Mouse (Mus musculus) liver, embryonic 14.5 days (tissue): ENCODE results near the gene Kif1bp. TPM values are rescaled to one million over a fixed set of nuclear protein-coding genes. Genes with fewer than 3 reads are reported as not detected.

ENCODE experiments used
- ATAC-seq: fragments of 200-750 bp; cut with Nextera tagmentation; 2 replicates; pipeline ENCODE4 v1.8.0; 2017; ENCODE audit warnings: moderate number of reproducible peaks, mild to moderate bottlenecking, moderate library complexity; ENCODE audit not compliant: insufficient read depth
- DNase-seq, 3 experiments: peaks; one replicate each; pipeline ENCODE4 v3.0.0-alpha.2; 2012 to 2013; ENCODE audit warnings: low read depth in 3 of 3, low spot score in 3 of 3
- H3K27ac ChIP-seq: fragments of 300-500 bp; sonication (generic); 2 replicates; pipeline ENCODE4 v1.5.1; 2014; ENCODE audit warnings: moderate library complexity, mild to moderate bottlenecking, control low read depth, inconsistent platforms
- H3K27me3 ChIP-seq: fragments of 300-500 bp; sonication (generic); 2 replicates; pipeline ENCODE4 v1.6.1; 2014; ENCODE audit warnings: mild to moderate bottlenecking, low read length, moderate library complexity; ENCODE audit not compliant: control insufficient read depth, insufficient read depth
- H3K36me3 ChIP-seq: fragments of 300-500 bp; sonication (generic); replicated peaks from 2 replicates; pipeline ENCODE4 v1.6.1; 2014; ENCODE audit warnings: low read depth; ENCODE audit not compliant: control insufficient read depth, insufficient read depth
- H3K4me1 ChIP-seq, 2 experiments: fragments of 200-500 bp in 1 of 2; fragments of 300-500 bp in 1 of 2; sonication (generic) in 1 of 2; replicated peaks; 2 replicates each; pipeline ENCODE4 v1.6.1; 2012 to 2014; ENCODE audit warnings: antibody characterized with exemption in 1 of 2, inconsistent platforms in 1 of 2, low read length in 1 of 2; ENCODE audit not compliant: control insufficient read depth in 2 of 2, insufficient read depth in 2 of 2
- H3K4me2 ChIP-seq: fragments of 300-500 bp; sonication (generic); 2 replicates; pipeline ENCODE4 v1.6.1; 2014; ENCODE audit warnings: low read depth, mild to moderate bottlenecking, control low read depth, moderate library complexity
- H3K4me3 ChIP-seq, 2 experiments: fragments of 200-500 bp in 1 of 2; fragments of 300-500 bp in 1 of 2; sonication (generic) in 1 of 2; 2 replicates each; pipeline ENCODE4 v1.5.1; 2012 to 2014; ENCODE audit warnings: low read depth in 2 of 2, low read length in 2 of 2, mild to moderate bottlenecking in 2 of 2, control low read depth in 1 of 2, inconsistent platforms in 1 of 2, moderate library complexity in 1 of 2; ENCODE audit not compliant: insufficient read depth in 1 of 2
- H3K9ac ChIP-seq: fragments of 300-500 bp; sonication (generic); replicated peaks from 2 replicates; pipeline ENCODE4 v1.6.1; 2014; ENCODE audit warnings: mild to moderate bottlenecking, control low read depth, moderate library complexity
- H3K9me3 ChIP-seq: fragments of 300-500 bp; sonication (generic); 2 replicates; pipeline ENCODE4 v1.6.1; 2016; ENCODE audit warnings: low read length, mixed read lengths; ENCODE audit not compliant: control insufficient read depth
- CTCF ChIP-seq: IDR thresholded peaks from 2 replicates; pipeline ENCODE4 v1.5.1; 2016; ENCODE audit warnings: antibody characterized with exemption, low read depth, control low read depth
- EP300 ChIP-seq: IDR thresholded peaks from 2 replicates; pipeline ENCODE4 v1.6.1; 2016; ENCODE audit warnings: antibody characterized with exemption, low read depth
- WGBS: fragments of 180-500 bp; shearing (Covaris S2); extraction: QIAGEN DNeasy Blood & Tissue Kit; methylation state at CpG from one replicate; pipeline ENCODE4 v1.1.7; 2014; ENCODE audit not compliant: insufficient replicate concordance; 5-methylcytosine and 5-hydroxymethylcytosine counted together
- polyA plus RNA-seq, 2 experiments: library from polyadenylated mRNA; depleted of rRNA in 1 of 2; stranded (reverse) in 1 of 2; unstranded in 1 of 2; fragments of >200 nt; fragmentation: Nextera tagmentation in 1 of 2; extraction: Ambion mirVana in 1 of 2; gene quantifications; 2 replicates each; pipeline versions ENCODE4 v1.2.1 to v1.2.3; 2012 to 2014

Gene Kif1bp
- polyA plus RNA-seq, 2 experiments: 9.2 to 11.5 TPM

- H3K4me2 ChIP-seq: no peak overlapping the region
- no peaks in the 10 kb centered on the region for H3K9me3 ChIP-seq
- no peak overlapping the region for H3K27ac ChIP-seq
- H3K4me3 ChIP-seq: no peak overlapping the region
- DNase-seq (no peak), ATAC-seq (no peak)
- peaks cover 18 to 28% of the 10 kb centered on the region in 2 experiments for H3K4me1 ChIP-seq
- H3K9ac ChIP-seq: no peak overlapping the region
- 28% methylated on average over 6 of the region's 6 CpGs for WGBS
- no peaks in the 10 kb centered on the region for H3K27me3 ChIP-seq
- no peaks in the 10 kb centered on the region for H3K36me3 ChIP-seq
- TF ChIP-seq CTCF (no peak), EP300 (no peak)
Observed at GRCm38 (mm10) chr10:62517511-62517910, 60.7 kb downstream of the Kif1bp start.

- H3K9ac ChIP-seq: no peak overlapping the region
- no peak overlapping the region for H3K4me2 ChIP-seq
- DNase-seq (no peak), ATAC-seq (no peak)
- peaks cover 3 to 28% of the 10 kb centered on the region in 2 experiments for H3K4me1 ChIP-seq
- 73% methylated on average over 4 of the region's 4 CpGs for WGBS
- H3K9me3 ChIP-seq: no peaks in the 10 kb centered on the region
- H3K27me3 ChIP-seq: no peaks in the 10 kb centered on the region
- no peak overlapping the region for H3K27ac ChIP-seq
- no peaks in the 10 kb centered on the region for H3K36me3 ChIP-seq
- TF ChIP-seq CTCF (no peak), EP300 (no peak)
- no peak overlapping the region for H3K4me3 ChIP-seq
Observed at GRCm38 (mm10) chr10:62512855-62513254, 65.4 kb downstream of the Kif1bp start.

GRCm38 (mm10) chr10:62511528-62511927, 66.7 kb downstream of the Kif1bp start:
- no peak overlapping the region for H3K4me3 ChIP-seq
- DNase-seq: no peak
- H3K9ac ChIP-seq: no peak overlapping the region
- TF ChIP-seq CTCF: no peak
- no peak for TF ChIP-seq EP300
- H3K27me3 ChIP-seq: no peaks in the 10 kb centered on the region
- no peaks in the 10 kb centered on the region for H3K36me3 ChIP-seq
- H3K9me3 ChIP-seq: no peaks in the 10 kb centered on the region
- peaks cover 14 to 21% of the 10 kb centered on the region in 2 experiments for H3K4me1 ChIP-seq
- 18% methylated on average over 6 of the region's 6 CpGs for WGBS
- ATAC-seq: no peak
- no peak overlapping the region for H3K27ac ChIP-seq
- H3K4me2 ChIP-seq: no peak overlapping the region

- no peaks in the 10 kb centered on the region for H3K27me3 ChIP-seq
- H3K27ac ChIP-seq: no peak overlapping the region
- no peak overlapping the region for H3K9ac ChIP-seq
- no peak for DNase-seq
- 42% methylated on average over 11 of the region's 11 CpGs for WGBS
- TF ChIP-seq CTCF (no peak), EP300 (no peak)
- ATAC-seq: no peak
- no peaks in the 10 kb centered on the region for H3K9me3 ChIP-seq
- peaks cover 33 to 43% of the 10 kb centered on the region in 2 experiments for H3K4me1 ChIP-seq
- H3K4me2 ChIP-seq: peak overlapping the region; percentile 81
- no peaks in the 10 kb centered on the region for H3K36me3 ChIP-seq
- H3K4me3 ChIP-seq: no peak overlapping the region
Observed at GRCm38 (mm10) chr10:62509032-62509656, 69.1 kb downstream of the Kif1bp start.

GRCm38 (mm10) chr10:62508459-62508858, 69.8 kb downstream of the Kif1bp start:
- Histone ChIP-seq H3K4me2 (peak overlapping the region; percentile 81), H3K36me3 (no peaks in the 10 kb centered on the region), H3K9me3 (no peaks in the 10 kb centered on the region), H3K27me3 (no peaks in the 10 kb centered on the region), H3K9ac (peak overlapping the region; percentile 73), H3K27ac (no peak overlapping the region), H3K4me1 (peaks cover 39 to 48% of the 10 kb centered on the region in 2 experiments), H3K4me3 (peak overlapping the region; percentile 54 to 67)
- 2% methylated on average over 11 of the region's 11 CpGs for WGBS
- DNase-seq: no peak
- TF ChIP-seq EP300 (no peak), CTCF (no peak)
- ATAC-seq: no peak
